Mouse (Mus musculus): ENCODE measurements at regions not wholly inside any gene's neighbourhood (a gene's known extent, or its start where the extent isn't known, plus 50 kb on each side); places are given as distances from the start of the nearest gene placed in this dataset.

- TF ChIP-seq POLR2A (IDR thresholded peaks at IDR 0.05; ENCODE audit: borderline replicate concordance, control insufficient read depth, low read depth, low read length) (no peak), CTCF (IDR thresholded peaks at IDR 0.05; ENCODE audit: control insufficient read depth, insufficient read depth, low read length) (no peak)
These were observed 79.9 kb upstream of the Thpo start for GRCm38 (mm10) chr16:20814240-20814639.

Data from bone marrow, adult 2 months (tissue).